Mouse (Mus musculus) G1E-ER4 (cell line): Measurements from ENCODE around the gene Ccdc120. TPM values are rescaled to one million over a fixed set of nuclear protein-coding genes. Genes with fewer than 3 reads are reported as not detected.

Experiments
- GATA1 ChIP-seq: IDR thresholded peaks from one replicate; pipeline ENCODE4 v1.8.0; 2012; ENCODE audit warnings: low read length, inconsistent platforms
- polyA plus RNA-seq: library from polyadenylated mRNA; stranded (reverse); fragments of >175 nt; gene quantifications from 2 replicates; pipeline ENCODE4 v1.2.3, GENCODE M21; 2012

Gene Ccdc120
- polyA plus RNA-seq, 1 experiment: 11.4 TPM

DNA sequence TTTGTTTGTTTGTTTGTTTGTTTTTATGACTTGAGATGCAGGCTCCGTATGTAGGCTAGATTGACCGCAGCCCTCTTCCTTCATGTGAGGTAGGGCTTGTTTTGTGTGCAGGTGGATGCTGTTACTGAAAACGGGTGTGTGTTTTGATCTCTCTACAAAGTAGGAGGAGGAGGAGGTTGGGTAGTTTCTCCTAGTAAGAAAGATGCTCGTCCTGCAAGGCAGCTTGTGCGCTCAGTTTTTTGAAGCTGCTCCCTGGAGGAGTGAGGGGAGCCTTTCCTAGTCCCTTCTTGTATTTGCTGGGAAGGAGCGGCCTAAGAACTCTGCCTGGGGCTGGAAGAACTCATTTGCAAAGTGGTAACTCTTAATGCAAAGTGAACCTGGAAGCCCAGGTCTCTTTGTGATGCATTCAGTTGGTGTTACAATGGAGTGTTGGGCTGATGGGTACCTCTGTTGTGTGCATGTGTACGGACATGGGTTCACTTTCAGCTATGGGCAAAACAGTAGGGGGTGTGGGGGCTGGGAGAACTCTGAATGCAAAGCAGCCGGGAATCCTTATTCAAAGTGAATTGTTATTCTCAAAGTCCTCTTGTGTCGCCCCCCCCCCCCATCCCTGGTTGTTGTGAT is 14.1 kb upstream of the Ccdc120 start:
- TF ChIP-seq GATA1: no peak

DNA sequence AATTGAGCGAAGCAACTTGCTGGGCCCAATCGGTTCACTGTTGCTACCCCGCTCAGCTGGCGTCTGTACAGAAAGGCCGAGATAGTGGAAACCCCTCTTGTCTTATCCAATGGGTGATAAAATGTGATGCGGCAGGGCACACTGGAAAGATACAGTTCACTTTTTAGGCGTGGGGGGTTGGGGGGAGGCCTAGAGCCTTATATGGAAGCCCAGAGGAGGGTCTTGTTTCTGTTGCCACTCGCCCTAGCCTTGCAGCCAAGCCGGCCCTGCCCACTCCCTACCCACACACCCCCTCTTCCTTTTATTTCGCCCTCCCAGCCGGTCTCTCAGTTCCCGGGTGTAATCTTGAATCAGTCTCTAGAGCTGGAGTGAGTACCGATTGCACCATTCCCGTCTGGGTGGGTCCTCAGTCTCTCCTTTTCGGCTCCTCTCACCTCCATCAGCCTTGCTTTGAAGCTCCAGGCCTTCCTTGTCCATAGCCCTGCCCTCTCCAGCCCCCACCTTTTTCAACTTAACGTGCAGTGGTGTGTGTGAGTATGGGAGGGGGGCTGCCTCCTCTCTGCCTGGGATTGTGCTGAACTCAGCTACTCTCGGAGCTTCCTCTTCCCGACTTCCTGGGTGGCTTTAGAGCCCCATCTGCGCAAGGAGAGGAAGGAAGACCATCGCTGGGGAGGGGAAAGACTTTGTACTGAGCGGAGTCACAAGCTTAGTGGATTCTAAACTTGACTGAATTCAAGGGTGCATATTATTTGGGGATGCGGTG is 13.1 kb upstream of the Ccdc120 start:
- TF ChIP-seq GATA1: no peak

DNA sequence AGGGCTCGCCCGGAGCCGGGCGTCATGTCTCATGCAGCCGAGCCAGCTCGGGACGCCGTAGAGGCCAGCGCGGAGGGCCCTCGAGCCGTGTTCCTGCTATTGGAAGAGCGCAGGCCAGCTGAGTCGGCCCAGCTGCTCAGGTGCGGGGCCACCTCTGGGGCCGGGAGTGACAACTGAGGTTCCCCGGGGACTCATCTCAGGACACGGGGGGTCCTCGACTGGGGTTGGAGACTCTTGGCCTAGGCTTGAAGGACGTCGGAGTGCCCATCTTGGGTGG is 12.2 kb upstream of the Ccdc120 start:
- TF ChIP-seq GATA1: no peak

DNA sequence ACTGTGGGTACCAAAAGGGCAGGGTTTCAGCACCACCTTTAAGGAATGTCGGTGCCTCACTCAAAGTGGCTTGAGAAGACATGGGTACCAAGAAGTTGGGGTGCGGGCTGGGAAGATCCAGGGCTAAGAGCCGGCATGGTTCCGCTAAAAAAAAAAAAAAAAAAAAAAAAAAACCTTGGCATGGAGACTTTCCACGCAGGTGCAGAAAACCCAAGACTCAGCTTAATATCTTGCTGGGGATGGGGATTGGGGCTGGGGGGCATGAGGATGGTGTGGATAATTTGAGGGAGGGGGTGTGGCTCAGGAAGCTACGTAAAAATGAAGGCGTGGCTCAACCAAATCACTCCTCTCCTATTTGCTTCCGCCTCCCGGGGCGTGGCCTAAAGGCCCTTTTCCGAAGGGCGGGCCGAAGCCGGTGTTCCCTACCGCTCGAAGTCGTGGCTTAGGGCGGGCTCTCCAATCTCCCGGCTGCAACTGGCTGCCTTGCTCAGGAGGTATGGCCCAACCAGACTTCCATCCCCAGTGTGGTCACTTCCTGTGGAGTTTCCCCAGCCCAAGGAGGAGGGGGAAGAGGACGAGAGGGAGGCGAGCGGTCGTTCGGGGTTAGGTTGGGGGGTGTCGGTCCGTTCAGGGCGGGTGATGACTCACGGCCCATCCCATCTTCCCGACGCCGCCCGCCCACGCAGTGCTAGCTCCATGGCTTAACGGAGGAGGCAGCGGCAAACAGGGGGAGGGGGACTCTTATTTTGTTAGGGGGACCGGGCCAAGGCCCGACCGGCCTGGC is 11.6 kb upstream of the Ccdc120 start, which contains the start of gene Tfe3:
Gene Tfe3, plus strand, starts transcription at position 424 of the 784 bp plus-strand sequence.
- no peak for TF ChIP-seq GATA1

DNA sequence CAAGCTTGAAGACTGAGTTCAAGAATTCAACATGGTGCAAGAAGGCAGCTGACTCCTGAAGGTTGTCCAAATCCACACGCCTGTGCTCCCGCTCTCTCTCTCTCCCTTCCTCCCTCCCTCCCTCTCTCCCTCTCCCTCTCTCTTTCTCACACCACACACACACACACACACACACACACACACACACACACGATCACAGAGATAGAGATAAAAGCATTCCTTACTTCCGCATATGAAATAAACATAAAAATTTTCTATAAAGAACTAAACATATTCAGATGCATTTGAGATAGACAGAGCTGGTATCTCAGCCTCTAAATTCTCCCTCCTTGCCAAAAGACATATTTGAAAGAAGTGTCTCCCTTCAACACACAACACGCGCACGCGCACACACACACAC is 5.3 kb downstream of the Ccdc120 start:
- TF ChIP-seq GATA1: no peak

DNA sequence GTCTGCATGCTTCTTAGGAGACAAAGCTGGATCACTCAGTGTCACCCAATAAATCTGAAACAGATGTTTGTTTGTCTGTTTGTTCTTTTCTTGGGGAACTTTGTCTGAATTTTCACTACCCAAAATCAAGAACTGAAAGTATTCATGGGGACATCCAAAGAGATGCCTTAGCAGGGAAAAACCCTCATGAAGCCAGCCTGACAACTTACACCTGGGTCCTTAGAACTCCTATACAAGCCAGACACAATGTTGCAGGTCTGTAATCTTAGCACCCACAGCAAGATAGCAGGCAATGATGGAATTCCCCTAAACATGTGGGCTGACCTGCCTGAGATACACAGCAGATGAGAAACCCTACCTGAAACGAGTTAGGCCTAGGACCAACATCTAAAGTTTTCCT is 5.8 kb downstream of the Ccdc120 start:
- TF ChIP-seq GATA1: no peak

DNA sequence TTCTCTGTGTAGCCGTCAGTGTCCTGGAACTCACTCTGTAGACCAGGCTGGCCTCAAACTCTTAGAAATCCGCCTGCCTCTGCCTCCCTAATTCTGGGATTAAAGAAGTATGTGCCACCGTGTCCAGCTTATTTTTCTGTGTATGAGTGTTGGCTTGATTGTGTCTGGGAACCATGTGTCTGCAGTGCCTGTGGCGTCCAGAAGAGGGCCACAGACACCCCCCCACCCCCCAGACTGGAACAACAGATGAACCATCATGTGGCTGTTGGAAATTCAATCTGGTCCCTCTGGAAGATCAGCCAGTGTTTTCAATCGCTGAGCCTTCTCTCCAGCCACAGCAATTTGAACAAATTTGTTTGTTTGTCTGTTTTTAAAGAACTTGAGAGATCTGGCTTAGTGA is 7.2 kb downstream of the Ccdc120 start:
- TF ChIP-seq GATA1: no peak

DNA sequence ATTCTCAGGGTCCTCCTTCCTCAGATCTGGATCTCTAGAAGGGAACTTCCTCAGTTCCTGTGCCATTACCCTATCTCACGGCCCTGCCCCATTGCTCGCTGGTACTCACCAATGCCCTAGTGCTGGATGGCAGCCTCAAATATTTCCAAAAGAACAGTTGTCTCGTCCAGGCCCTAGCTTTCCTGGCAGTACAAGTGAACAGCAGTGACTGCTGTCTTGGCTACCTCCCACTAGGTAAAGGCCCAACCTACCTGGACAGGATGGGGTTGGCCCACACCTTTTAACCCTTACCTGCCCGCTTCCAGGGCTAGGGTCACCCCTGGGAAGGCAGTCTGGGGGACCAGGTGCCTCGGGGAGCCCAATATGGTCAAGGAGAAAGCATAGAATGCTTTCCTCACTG is 9.6 kb downstream of the Ccdc120 start:
- TF ChIP-seq GATA1: no peak

DNA sequence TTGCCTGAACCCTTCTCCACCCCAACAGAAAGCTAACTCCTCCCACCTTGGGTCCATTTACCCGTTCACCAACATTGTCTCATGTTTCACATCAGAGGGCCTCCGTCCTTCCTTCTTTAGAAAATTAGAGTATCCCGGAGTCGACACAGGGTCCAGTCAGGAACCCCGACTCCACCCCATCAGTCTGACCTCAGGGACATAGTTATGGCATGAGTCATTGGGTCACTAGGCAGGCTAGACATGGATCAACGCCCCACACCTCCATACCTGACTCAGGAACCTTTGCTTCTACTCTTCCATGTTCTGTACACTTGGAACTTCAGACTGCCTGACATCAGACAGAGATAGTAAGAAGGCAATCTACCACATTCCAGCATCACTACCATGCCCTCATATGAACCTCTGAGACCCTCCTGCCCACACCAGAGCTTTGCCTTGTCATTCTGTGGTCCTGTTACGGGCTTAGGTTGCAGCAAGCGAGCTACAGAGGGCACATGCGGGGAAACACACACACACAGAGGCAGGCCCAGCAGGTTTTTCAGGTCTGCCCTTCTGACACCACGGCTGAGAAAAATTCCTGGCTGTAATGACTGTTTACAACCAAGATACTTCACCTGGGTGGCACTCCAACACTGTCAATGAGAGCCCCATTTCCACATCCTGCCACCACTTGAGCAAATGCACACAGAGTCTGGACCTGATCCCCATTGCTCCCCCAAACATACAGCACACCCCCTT is 10.5 kb downstream of the Ccdc120 start:
- TF ChIP-seq GATA1: no peak

DNA sequence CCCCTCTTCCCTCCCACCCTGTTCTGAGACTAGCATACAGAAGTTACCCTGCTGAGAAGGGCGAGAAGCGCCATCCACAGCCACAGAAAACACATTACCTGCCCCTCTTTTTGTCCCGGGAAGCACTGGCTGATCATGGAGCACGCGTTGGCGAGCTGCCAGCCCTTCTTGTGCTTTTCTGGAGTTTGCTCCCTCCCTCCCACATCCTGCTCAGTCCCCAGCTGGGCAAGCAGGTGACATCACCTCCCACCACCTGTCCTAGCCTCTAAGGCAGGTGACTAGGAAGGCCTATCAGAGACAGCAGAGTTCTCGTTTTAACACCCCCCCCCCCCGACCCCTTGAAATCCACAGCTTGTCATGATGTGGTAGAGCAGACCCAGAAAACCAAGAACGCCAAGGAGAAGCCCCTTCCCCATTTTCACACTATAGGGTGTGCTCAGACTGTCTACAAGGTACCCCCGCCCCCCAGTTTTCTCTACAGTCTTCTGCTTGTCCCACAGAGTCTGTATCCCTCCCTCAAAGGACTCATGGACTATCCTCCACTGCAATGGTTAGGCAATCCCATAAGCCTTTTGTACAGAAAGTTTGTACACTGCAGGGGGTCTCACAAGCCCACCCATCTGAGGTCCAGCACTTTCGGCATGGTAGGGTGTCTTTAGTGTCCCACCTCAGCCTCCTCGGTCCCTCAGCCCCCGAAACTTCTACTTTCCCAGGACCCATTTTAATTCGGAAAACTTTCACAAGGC is 11.2 kb downstream of the Ccdc120 start:
- TF ChIP-seq GATA1: no peak

DNA sequence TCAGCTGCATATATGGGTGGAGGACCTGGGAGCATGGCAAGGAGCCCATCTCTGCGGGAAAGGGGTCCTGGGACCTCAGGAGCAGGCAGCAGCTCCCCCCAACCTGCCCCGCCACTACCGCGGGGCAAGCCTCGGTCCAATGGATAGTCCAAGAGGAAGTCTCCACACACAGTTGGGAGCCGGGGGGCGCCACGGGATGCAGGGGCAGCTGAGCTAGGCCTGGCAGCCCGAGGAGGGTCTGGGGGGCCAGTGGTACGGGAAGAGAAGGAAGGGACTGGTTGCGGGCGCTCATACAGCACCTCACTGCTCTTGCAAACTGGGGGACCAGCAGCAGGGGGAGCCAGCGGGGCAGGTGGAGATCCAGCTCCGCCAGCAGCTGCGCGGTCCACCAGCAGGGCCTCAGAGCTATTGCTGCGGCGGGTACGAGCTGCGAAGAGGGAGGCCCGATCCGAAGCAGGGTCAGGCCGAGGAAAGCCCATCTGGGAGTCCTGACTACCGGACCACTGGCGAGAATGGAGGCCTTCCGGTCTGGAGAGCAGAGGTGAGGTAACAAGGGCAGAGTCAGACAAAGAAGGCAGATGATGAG is 17.0 kb downstream of the Ccdc120 start:
- no peak for TF ChIP-seq GATA1

DNA sequence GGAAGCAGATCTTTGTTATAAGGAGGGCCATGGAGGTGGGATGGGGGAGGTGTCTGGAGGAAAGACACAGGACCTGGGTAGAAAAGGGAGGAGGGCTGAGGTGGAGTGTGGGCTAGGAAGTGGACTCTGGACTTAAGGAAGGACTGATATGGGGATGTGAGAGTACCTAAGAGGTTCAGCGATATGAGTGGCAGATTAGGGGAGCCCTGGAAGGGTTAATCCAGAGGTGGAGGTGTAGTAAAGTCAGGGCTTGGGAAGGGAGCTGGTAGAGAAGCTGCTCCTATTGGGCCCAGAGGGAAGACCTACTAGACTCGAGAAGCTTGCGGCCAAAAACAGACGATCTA is 21.8 kb downstream of the Ccdc120 start:
- no peak for TF ChIP-seq GATA1

DNA sequence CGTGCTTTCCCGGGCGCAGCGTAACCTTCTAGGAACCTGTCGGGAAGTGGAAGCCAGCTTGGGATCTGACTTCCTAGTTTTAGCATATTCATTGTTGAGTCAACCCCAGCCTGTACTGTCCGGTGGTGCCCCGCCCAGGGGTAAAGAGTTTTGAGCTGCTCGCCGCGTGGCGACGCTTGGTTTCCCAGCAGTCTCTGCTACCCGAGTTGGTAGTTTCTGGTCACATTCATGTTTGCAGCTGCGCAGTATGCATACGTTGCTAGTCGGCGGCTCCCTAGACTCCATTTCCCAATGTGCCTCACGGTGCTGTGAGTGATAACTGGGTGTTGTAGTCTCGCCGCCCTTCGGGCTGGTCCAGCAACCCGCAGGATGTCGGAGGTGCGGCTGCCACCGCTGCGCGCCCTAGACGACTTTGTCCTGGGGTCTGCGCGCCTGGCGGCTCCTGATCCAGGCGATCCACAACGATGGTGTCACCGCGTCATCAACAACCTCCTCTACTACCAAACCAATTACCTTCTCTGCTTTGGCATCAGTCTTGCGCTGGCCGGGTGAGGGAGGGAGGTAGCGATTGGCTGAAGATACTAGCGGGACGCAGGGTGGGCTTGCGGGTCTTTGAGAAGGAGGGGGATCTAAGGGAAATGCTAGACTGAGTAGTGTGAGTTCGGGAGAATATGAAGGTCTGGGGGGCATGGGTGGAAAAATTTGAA is 22.3 kb downstream of the Ccdc120 start, which contains the start of gene Praf2:
Gene Praf2, plus strand, starts transcription at position 225 of the 707 bp plus-strand sequence.
- TF ChIP-seq GATA1: no peak

DNA sequence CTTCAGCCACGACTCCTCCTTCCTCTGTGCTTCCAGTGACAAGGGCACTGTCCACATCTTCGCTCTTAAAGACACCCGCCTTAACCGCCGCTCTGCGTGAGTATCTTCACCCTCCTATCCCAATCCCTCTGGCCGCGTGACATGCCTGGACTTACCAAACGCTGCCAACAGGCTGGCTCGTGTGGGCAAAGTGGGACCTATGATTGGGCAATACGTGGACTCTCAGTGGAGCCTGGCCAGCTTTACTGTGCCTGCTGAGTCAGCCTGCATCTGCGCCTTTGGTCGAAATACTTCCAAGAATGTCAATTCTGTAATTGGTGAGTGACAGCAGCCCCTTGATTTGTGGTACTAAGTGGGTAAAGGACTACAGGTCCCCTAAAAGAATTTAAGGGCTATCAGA is 23.5 kb downstream of the Ccdc120 start:
- no peak for TF ChIP-seq GATA1
